Mouse (Mus musculus) cortical plate, adult 2 months (tissue): ENCODE data around the gene Rexo2.
A peak's percentile ranks its signal among the peaks of the same experiment; 100 is the strongest.

ENCODE experiments used
- CTCF ChIP-seq: fragments of 200-500 bp; IDR thresholded peaks from 2 replicates; pipeline ENCODE4 v1.5.1; 2011; ENCODE audit warnings: mild to moderate bottlenecking, control low read depth, low read length; ENCODE audit not compliant: insufficient read depth; ENCODE audit errors: extremely low read depth
- POLR2A ChIP-seq: fragments of 200-500 bp; IDR thresholded peaks from 2 replicates; pipeline ENCODE4 v1.6.1; 2011; ENCODE audit warnings: mild to moderate bottlenecking, low read length, control low read depth; ENCODE audit not compliant: insufficient read depth; ENCODE audit errors: extremely low read depth

GRCm38 (mm10) chr9:48465671-48466070, 14.8 kb downstream of the Rexo2 start:
- TF ChIP-seq CTCF, result peak; percentile 18; the same call in 1 of the 2 replicates
- TF ChIP-seq POLR2A, result no peak
